Mouse (Mus musculus): ENCODE data around the gene Itga2.
A peak's percentile ranks its signal among the peaks of the same experiment; 100 is the strongest.

Gene Itga2

GRCm38 (mm10) chr13:114931775-114932294, at the start of gene Itga2:
Gene Itga2 (minus strand): TSS chr13:114932100.
- peak; percentile 52 for DNase-seq (ENCODE audit: low read depth)

GRCm38 (mm10) chr13:114980831-114981419, 49.0 kb upstream of the Itga2 start:
- peak; percentile 32 for DNase-seq (ENCODE audit: low read depth)

GRCm38 (mm10) chr13:114974484-114975042, 42.7 kb upstream of the Itga2 start:
- DNase-seq (ENCODE audit: low read depth): no peak

GRCm38 (mm10) chr13:114971905-114972304, 40.0 kb upstream of the Itga2 start:
- no peak for DNase-seq (ENCODE audit: low read depth)

GRCm38 (mm10) chr13:114964233-114964632, 32.3 kb upstream of the Itga2 start:
- peak; percentile 83 for DNase-seq (ENCODE audit: low read depth)

- no peak for DNase-seq (ENCODE audit: low read depth)
Observed at GRCm38 (mm10) chr13:114954516-114954915, 22.6 kb upstream of the Itga2 start.

- peak; percentile 74 for DNase-seq (ENCODE audit: low read depth)
Observed at GRCm38 (mm10) chr13:114933541-114933940, 1.6 kb upstream of the Itga2 start.

GRCm38 (mm10) chr13:114930996-114931649, 777 bp downstream of the Itga2 start:
- no peak for DNase-seq (ENCODE audit: low read depth)

GRCm38 (mm10) chr13:114924785-114925184, 7.1 kb downstream of the Itga2 start:
- no peak for DNase-seq (ENCODE audit: low read depth)

- no peak for DNase-seq (ENCODE audit: low read depth)
Observed at GRCm38 (mm10) chr13:114923331-114923730, 8.6 kb downstream of the Itga2 start.

- no peak for DNase-seq (ENCODE audit: low read depth)
Observed at GRCm38 (mm10) chr13:114915767-114916166, 16.1 kb downstream of the Itga2 start.

- no peak for DNase-seq (ENCODE audit: low read depth)
Observed at GRCm38 (mm10) chr13:114914963-114915362, 16.9 kb downstream of the Itga2 start.

GRCm38 (mm10) chr13:114914559-114914958, 17.3 kb downstream of the Itga2 start:
- DNase-seq (ENCODE audit: low read depth): no peak

- DNase-seq (ENCODE audit: low read depth): no peak
Observed at GRCm38 (mm10) chr13:114910629-114911028, 21.3 kb downstream of the Itga2 start.

GRCm38 (mm10) chr13:114909514-114909913, 22.4 kb downstream of the Itga2 start:
- DNase-seq (ENCODE audit: low read depth): no peak

GRCm38 (mm10) chr13:114907876-114908275, 24.0 kb downstream of the Itga2 start:
- no peak for DNase-seq (ENCODE audit: low read depth)

- DNase-seq (ENCODE audit: low read depth): no peak
Observed at GRCm38 (mm10) chr13:114896751-114897386, 35.0 kb downstream of the Itga2 start.

GRCm38 (mm10) chr13:114895896-114896295, 36.0 kb downstream of the Itga2 start:
- DNase-seq (ENCODE audit: low read depth): no peak

- DNase-seq (ENCODE audit: low read depth): no peak
Observed at GRCm38 (mm10) chr13:114894718-114895117, 37.2 kb downstream of the Itga2 start.

GRCm38 (mm10) chr13:114891655-114892054, 40.2 kb downstream of the Itga2 start:
- DNase-seq (ENCODE audit: low read depth): no peak

- no peak for DNase-seq (ENCODE audit: low read depth)
Observed at GRCm38 (mm10) chr13:114887695-114888094, 44.2 kb downstream of the Itga2 start.

- DNase-seq (ENCODE audit: low read depth): no peak
Observed at GRCm38 (mm10) chr13:114887293-114887692, 44.6 kb downstream of the Itga2 start.

- DNase-seq (ENCODE audit: low read depth): no peak
Observed at GRCm38 (mm10) chr13:114885171-114885570, 46.7 kb downstream of the Itga2 start.

Measured in NIH3T3 (cell line).